Mouse (Mus musculus) frontal cortex, adult (tissue): ENCODE data around the gene Ddit4.
A peak's percentile ranks its signal among the peaks of the same experiment; 100 is the strongest.

Experiments used
- ATAC-seq: cut with Nextera tagmentation; 2 replicates; pipeline ENCODE4 v1.9.2; 2017; ENCODE audit warnings: mild to moderate bottlenecking, moderate library complexity, mixed read lengths; ENCODE audit not compliant: low TSS enrichment

Ddit4 gene

DNA sequence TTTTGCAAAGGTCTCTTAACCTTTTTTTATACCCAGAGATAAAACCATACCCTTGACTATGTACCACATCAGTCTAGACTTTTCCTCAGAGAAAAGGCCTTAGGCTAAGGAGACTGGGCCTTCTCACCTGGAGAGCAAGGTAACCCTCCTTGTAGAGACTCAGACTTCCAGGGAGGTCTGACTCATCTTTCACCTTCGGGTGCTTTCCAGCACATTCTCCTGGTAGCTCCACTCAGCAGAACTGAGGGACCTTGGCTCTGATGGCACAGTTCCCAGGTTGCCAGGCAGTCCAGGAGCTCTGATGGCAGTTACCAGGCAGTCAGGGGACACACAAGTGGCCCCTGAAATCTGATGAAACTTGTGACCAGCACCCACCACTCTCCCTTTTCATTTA is 2.4 kb downstream of the Ddit4 start:
- ATAC-seq: no peak

DNA sequence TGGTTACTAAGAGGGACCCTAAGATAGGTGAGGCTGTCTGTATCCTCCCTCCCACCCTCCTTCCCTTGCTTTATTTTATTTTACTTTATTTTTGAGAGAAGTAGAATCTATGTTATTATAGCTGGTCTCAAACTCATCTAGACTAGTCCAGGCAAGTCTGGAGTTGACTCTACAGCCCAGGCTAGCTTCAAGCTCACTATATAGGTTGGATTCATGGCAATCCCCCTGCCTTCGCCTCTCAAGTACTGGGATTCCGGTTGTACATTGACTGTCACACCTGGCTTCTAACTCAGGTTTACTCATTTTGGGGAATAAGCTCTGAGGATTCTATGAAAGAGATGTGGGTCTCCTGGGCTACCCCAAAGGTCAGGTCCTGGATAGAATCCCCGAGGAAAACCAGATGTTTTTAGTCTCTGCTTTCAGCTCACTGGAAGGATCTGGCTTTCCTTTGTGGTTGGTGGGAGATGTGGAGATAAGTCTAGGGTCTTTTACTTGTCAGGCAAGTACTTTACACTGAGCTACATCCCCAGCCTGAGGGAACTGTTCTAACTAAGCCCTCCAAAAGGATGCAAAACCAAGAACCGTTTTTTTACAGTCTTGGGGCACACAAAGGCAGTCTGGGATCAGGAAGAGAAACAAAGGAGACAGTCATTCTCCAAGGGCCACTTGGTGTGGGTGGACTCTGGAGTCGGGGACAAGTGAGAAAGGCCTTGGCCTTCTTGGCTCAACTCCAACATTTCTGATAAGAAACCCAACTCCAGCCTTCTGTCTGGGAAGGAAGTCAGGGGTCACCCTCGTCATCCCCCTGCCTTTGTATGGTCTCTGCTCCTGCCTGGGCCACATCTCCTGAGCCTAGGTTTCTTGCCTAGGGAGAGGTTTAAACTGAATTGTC is 3.0 kb downstream of the Ddit4 start:
- no peak for ATAC-seq

DNA sequence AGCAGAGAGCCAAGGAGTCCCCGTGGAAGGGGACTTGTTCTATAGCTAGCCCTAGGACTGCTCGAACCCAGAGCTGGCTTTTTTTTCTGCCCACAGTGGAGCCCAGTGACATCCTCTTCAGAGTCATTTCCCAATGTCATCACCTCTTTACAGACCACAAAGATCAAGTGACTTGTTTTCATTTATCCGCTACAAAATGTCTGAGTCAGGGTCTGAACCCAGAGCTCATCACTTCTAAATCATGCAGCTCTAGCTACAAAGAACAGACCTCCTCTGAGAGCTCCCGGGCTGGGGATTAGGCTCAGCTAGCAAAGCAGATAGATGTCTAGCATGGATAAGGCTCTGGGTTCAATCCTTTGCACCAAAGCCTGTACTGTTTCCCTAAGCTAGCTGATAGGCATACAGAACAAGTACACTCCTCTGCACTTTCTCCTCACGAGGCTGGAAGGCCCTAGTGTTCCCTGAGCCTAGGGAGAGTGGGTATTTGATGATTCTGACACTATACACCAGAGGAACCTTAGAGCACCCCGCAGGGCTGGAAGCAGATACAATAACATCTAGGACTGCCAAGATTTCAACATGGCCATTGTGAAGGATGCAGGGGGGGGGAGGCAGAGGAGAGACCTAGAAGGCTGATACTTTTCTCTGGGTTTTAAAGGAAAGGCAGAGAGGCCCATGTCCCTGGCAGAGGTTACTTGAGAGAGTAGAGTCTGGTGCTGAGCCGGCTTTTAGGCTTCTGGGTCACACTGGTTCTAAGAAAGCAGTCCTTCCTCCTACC is 4.1 kb downstream of the Ddit4 start:
- no peak for ATAC-seq

DNA sequence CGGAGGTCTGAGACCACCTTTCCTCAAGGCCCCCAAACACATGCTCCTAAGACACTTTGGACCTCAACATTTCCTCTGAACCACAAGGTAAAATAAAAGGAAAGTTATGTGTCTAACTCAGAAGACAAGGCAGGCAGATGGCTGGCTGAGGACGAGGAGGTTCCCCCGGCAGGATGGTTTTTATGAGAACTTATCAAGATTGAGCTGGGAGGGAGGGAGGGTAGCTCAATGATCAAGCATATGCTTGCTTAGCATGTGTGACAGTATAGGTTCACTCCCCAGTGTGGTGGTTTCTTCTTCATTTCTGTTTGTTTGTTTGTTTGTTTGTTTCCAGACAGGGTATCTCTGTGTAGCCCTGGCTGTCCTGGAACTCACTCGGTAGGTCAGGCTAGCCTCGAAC is 5.3 kb downstream of the Ddit4 start:
- no peak for ATAC-seq

DNA sequence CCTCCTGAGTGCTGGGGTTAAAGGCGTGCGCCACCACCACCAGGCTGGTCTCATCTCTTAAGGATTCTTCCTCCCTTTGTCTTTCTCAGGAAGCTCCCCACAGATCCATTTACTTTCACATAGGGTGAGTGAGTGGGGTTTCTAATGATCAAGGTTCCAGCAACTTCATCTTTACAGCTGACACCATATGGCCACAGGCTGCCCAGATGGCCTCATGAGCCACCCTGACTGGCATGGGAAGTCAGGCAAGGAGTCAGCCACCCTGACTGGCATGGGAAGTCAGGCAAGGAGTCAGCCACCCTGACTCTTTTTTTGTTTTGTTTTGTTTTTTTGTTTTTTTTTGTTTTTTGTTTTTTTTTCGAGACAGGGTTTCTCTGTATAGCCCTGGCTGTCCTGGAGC is 6.2 kb downstream of the Ddit4 start:
- no peak for ATAC-seq

DNA sequence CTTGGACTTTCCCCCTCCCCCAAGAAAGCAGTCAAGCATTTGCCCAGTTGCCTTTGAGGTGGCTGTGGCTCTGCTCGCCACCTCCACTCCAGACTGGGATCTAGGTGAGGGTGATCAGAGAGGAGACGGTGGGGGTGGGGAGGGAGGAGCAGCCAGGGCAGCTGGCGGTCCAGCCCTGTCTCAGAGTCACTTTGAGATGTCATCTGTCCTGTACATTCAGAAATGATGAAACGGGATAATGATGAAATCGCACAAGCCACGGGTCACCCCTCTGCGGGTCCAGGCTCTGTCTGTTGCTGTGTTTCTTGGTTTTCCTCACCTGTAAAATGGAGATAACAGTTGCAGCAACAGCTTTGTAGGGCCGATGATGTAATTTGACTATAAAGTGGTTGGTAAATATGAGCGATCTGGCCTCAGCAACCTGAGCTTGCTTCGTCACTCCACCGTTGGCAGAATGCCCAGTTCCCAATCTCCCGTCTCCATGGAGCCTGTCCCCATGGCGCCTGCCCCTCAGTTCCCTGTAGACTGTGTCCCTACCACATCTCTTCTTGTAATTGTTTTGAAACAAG is 8.1 kb downstream of the Ddit4 start:
- peak; percentile 25 for ATAC-seq

DNA sequence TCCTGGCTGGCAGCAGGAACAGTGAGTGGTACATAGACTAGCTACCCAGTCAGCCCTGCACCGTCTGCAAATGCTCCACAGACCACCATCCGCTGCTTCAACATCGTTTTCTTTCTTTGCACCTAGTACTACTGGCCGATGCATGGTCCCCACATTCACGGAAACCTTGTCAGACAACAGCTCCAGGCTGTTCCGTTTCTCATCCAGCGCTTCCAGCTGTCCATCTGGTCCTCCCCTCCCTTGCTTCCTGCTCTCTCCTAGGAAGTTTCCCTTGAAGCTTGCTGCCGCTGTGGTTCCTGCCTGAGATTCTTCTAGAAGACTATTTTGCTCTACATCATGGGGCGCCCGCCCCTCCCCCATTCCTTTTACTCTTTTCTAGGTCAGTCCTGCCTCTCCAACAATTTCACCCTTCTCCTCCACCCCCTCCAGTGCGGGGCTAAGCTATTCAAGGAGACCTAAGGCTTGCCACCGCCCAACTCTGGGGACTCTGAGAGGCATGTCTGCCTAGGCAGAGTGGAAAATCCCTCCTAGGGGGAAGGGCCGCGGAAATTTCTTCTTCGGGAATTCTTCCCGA is 8.7 kb downstream of the Ddit4 start:
- ATAC-seq: peak; percentile 70

DNA sequence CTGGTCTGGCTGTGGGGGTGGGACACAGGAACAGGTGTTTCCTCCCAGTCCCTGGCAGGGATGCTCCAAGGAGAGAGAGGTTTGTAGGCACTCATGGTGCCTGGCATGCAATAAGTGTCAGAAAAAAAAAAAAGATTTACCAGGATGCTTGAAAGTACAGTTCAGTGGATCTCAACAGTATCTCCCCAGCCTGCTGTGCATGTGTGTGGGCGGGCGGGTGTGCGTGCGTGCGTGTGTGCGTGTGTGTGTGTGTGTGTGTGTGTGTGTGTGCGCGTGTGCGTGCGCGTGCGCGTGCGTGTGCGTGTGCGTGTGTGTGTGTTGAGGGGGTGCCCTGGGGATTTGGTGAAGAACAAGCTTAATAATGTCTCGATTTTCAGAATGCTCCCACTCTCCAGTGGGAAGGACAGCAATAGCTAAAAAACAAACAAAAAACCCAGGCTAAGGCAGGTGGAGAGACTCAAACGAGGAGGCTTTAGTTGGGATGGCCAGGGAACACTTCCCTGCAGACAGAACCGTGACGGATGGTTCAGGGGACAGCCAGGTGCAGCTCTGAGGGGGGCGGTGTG is 9.3 kb downstream of the Ddit4 start:
- ATAC-seq: peak; percentile 70

DNA sequence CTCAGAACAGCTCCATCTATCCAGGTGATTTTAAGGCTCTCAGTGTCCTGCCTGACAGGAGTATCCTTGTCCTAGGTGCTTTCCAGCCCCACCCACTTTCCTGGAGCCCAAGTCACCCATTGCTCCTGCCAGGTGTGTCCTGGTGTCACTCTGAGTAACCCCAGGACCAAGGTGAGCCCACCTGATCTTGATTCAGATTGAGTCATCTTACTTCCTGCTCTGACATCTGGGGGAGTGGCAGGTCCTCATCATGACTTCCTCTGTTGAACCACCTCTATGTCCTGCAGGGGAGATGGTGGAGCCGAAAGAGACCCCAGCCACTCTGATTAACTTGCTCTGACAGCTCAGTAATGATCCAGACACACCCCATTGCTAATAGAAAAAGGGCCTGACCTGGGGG is 12.6 kb downstream of the Ddit4 start:
- no peak for ATAC-seq

DNA sequence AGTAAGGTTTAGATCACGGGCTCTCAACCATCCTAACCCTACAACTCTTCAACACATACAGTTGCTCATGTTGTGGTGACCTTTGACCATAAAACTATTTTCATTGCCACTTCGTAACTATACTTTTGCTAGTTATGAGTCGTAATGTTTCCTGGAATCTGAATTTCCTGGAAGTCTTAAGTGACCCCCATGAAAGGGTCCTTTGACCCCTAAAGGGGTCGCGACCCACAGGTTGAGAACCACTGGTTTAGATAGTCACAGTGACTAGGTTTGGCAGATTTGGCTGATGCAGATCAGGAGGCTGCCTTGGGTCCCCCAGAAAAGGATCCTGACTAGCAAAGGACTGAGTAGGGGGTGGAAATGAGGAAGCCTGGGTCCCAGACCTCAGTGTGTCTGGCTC is 13.0 kb downstream of the Ddit4 start:
- no peak for ATAC-seq

DNA sequence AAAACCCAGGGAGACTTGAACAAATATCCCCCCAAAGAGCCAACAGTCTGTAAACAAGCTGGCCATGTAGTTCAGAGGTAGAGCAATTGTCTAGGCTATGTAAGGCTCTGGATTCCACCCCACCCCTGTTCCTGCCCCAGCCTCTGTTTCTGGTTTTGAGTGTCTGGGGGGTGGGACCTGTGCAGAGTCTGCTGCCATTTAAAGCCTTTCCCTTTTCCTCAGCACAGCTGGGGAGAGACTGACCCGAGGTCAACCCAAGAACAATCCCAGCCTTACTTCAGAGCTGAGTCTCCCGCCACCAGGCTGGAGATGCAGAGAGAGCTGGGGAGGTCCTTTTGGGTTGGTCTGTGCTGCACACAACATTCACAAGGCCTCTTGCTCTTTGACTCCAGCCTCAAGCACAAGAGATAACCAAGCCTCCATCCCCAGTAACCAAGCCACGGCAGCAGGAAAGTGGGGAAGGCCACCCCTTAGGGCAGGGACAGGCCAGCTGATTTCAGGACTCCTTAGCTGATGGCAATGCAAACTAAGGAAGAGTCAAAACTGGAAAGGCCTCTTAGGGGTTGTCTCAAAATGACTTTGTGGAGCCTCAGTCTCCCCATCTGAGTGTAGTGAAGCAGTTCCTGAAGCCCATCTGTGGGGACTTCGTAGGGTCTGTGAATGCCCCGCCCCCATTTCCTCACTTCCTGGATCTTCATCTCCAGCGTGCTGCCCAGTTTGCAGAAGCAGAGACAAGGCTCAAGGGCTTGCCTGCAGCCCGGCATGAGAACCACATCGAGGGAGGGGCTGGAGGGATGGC is 15.4 kb downstream of the Ddit4 start:
- no peak for ATAC-seq

DNA sequence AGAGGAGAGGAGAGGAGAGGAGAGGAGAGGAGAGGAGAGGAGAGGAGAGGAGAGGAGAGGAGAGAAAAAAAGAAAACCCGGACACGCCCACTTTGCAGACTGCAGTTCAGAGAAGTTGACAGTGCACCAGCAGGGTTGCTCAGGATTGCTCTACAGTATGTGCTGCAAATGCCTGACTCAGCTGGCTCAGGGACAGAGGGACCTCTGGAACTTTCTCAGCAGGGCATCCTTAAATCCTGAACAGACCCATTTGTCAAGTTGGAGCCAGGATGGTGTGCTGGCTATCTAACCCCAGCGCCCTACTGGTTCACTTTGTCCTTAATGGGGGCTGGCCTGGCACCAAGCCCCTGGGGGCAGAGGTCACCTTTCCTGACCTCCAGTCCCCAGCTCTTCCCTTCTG is 17.6 kb downstream of the Ddit4 start:
- ATAC-seq: no peak

DNA sequence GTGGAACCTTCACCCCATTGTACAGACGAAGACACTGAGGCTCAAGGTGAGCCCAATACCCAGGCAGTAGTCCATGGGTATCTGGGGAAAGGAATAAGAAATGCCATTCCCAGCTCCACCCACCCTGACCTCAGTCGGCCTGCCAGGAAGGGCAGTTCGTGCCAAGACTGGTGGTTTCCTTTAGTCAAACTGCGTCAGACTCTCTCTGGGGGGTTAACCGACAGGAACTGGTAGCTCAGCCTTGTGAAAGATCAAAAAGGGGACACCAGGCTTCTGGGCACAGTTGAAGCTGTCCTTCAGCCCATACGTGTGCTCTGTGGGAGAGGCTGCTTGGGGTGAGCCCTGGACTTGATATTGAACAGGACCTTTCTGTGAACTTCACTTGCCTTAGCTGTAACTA is 19.1 kb downstream of the Ddit4 start:
- no peak for ATAC-seq

DNA sequence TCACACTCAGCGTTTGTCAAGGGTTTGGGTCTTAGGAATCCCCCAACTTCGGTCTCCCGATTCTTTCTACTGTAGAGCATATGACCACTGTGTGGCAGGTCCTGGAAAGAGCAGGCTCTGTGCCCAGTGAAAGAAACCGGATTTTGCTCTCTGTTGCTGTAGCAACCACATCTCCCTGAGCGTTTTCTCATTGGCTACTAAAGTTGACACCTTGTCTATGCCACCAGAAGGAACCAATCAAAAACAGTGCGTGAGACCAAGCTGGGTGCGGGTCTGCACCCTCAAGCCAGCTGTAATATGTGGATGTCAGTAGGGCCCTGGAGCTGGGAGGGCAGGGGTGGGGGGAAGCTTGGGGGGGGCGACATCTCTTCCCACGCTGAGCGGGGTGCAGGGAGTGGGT is 20.6 kb downstream of the Ddit4 start:
- peak; percentile 99 for ATAC-seq

DNA sequence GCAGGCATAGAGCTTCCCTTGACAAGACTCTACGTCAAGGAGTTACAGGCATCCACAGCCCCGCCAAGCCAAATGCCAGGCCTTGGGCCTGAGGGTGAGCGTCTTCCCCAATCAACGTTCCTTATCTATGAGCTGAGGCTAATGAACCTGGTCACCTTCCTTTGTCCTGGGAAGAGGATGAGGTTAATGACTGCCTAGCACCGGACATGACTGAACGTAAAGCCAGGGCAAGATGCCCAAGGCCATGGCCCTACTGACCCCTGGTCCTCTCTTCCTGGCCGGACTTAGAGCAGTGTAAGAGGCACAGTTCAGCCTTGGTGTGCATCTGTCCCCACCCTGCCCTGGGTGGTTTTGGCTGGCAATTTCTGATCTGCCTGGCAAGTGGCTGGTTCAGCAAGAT is 22.4 kb downstream of the Ddit4 start:
- no peak for ATAC-seq

DNA sequence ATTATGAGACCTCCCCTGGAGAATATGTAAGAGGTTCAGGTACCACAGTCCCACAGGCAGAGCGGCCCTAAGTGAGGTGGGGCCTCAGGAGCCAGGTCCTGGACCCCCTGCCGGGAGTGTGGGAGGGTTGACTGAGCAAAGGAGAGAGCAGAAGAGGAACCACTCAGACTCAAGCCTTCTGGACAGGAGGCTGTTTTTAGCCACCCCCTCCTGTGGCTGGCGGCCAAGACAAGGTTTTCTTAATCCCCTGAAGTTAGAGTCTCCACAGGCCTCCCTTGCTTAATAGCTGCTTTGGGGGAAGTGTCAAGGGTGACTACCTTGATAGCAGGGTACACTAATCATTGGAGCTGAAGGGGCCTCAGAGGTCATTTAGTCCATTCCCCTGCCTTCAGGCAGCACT is 27.3 kb downstream of the Ddit4 start:
- 0 out of 2 replicates have a peak, but pooled peaks have one; percentile 13 for ATAC-seq

DNA sequence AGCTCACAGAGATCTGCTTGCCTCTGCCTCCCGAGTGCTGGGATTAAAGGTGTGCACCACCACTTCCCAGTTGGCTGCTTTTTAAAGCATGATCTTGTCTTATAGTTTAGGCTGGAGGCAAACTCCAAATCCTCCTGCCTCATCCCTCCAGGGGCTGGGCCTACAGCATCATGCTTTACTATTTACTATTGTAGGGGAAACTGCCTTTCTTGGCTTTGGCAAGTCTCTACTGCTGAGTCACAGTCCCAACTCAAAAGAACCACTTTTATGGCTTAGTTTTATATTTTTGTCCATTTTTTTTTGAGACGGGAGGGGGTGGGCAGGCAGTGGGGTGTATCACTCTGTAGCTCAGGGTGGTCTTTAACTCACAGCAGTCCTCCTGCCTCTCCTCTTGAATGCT is 28.1 kb downstream of the Ddit4 start:
- ATAC-seq: no peak

DNA sequence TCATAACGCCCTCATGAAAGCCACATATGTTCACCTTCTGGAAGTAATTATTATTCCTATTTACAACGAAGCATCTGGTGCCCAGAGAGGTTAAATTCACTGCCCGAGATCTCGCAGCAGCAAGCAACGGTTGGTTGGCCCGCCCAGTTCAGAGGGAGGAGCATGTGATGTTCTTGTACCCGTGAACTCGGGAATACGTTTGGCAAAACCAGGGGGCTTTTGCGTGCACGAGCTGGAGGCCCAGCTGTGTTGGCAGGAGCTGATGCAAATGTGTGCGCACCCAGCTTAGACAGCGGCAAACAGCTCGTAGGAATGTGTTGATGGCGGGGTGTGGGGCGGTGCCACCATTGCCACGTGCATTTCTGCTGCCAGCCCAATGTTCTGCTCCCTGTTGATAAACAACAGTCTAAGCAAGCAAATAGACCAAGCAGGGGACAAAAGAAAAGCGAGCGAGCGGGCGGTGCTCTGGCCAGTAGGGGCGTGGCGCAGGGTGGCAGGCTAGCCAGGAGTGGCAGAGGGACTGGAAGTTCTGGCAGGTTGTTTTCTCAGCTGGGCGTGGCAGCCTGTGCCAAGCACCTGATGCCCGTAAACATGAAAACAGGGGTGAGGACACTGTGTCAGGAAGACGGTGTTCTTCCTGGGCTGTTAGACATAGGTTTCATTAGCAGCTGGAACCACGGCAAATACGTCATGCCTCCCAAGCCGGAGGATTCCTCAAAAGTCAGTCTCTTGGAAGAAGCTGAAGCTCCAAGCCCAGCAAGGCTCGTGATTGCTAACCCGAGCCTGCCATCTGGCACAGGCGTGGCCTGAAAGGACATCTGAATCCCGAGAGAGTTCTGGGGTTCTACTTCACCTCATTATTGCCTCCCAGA is 30.6 kb downstream of the Ddit4 start:
- peak; percentile 72 for ATAC-seq

DNA sequence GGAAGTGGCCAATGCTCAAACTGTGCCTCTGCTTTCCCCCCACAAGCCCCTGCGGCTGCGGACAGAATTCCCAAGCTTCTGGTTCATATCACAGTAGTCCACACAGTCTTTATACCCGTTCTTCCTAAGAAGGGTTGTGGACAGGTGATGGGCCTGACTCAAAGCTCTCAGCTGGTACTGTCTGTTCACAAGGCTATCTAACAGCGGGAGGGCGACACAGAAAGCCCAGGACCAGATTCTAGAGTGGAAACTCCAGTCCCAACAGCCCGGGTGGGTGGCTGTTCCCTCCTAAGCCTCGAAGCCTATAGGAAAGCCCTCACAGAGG is 31.2 kb downstream of the Ddit4 start:
- 0 out of 2 replicates have a peak, but pooled peaks have one; percentile 16 for ATAC-seq

DNA sequence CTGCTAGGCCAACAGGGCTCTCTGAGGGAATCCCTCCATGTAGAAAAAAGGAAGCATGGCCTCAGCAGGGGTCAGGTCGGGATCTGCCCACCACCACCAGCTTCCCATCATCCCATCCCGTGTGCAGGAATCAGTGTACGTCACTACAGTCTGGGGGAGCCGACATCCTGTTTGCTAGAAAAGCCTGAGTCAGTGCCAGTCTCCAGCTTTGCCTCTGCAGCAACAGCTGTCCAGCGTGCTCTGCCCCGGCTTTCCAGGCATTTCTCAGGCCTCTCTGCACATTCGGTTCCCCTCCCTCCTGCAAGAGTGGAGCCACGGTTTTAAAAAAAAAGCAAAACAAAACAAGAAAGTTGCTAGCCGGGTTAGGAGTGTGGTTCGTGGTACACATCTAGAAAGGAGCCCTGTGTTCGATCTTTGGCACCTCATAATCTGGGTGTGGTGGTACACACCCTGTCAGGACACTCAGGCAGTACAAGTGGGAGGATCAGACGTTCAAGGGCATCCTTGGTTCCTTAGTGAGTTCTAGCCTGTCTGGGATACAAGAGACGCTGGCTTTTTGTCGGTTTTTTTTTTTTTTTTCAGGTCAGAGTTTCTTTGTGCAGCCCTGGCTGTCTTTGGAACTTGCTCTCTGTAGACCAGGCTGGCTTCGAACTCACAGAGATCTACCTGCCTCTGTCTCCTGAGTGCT is 32.0 kb downstream of the Ddit4 start:
- ATAC-seq: no peak
